Mouse (Mus musculus) E14TG2a.4 (cell line): ENCODE measurements at regions not wholly inside any gene's neighbourhood (a gene's known extent, or its start where the extent isn't known, plus 50 kb on each side); places are given as distances from the start of the nearest gene placed in this dataset.

Experiments used
- H3K27me3 ChIP-seq: 2 replicates; pipeline ENCODE4 v1.6.1; 2014; ENCODE audit warnings: low read length, control low read depth; ENCODE audit not compliant: insufficient read depth
- H3K36me3 ChIP-seq: 2 replicates; pipeline ENCODE4 v1.6.1; 2014; ENCODE audit warnings: low read length, control low read depth; ENCODE audit not compliant: insufficient read depth
- H3K4me1 ChIP-seq: replicated peaks from 2 replicates; pipeline ENCODE4 v1.6.1; 2014; ENCODE audit warnings: low read depth, low read length, control low read depth
- H3K4me3 ChIP-seq: replicated peaks from 2 replicates; pipeline ENCODE4 v1.5.1; 2014; ENCODE audit warnings: mild to moderate bottlenecking, low read length
- H3K9me3 ChIP-seq: 2 replicates; pipeline ENCODE4 v1.6.1; 2014; ENCODE audit warnings: low read length, control low read depth
- CTCF ChIP-seq: conservative IDR thresholded peaks from 2 replicates; pipeline ENCODE4 v1.5.1; 2014; ENCODE audit warnings: low read length
- NANOG ChIP-seq: IDR thresholded peaks from 2 replicates; pipeline ENCODE4 v1.6.1; 2014; ENCODE audit warnings: borderline replicate concordance, low read length, mixed read lengths
- POU5F1 ChIP-seq: IDR thresholded peaks from 2 replicates; pipeline ENCODE4 v1.6.1; 2014; ENCODE audit warnings: low read length, borderline replicate concordance

- TF ChIP-seq CTCF: no peak
- TF ChIP-seq NANOG: no peak
- no peak for TF ChIP-seq POU5F1
- Histone ChIP-seq H3K4me3 (no peak overlapping the region), H3K9me3 (0 out of 2 replicates have a peak, but pooled peaks cover 10% of the 10 kb centered on the region), H3K36me3 (no peaks in the 10 kb centered on the region), H3K4me1 (peaks cover 4% of the 10 kb centered on the region), H3K27me3 (no peaks in the 10 kb centered on the region)
These were observed 169.2 kb downstream of the Ackr3 start for GRCm38 (mm10) chr1:90373001-90373400.

GRCm38 (mm10) chr1:90374517-90374916, 170.7 kb downstream of the Ackr3 start:
- 0 out of 2 replicates have a peak, but pooled peaks cover 10% of the 10 kb centered on the region for H3K9me3 ChIP-seq
- no peak overlapping the region for H3K4me3 ChIP-seq
- H3K4me1 ChIP-seq: peaks cover 4% of the 10 kb centered on the region
- H3K27me3 ChIP-seq: no peaks in the 10 kb centered on the region
- no peaks in the 10 kb centered on the region for H3K36me3 ChIP-seq
- TF ChIP-seq POU5F1 (no peak), CTCF (no peak), NANOG (no peak)

- H3K36me3 ChIP-seq: no peaks in the 10 kb centered on the region
- H3K27me3 ChIP-seq: no peaks in the 10 kb centered on the region
- no peak for TF ChIP-seq NANOG
- no peak for TF ChIP-seq POU5F1
- no peak for TF ChIP-seq CTCF
- no peaks in the 10 kb centered on the region for H3K9me3 ChIP-seq
- peaks cover 2% of the 10 kb centered on the region for H3K4me1 ChIP-seq
- H3K4me3 ChIP-seq: no peak overlapping the region
These were observed 176.4 kb downstream of the Ackr3 start for GRCm38 (mm10) chr1:90380034-90380705.

- Histone ChIP-seq H3K27me3 (no peaks in the 10 kb centered on the region), H3K9me3 (no peaks in the 10 kb centered on the region), H3K36me3 (no peaks in the 10 kb centered on the region), H3K4me3 (no peak overlapping the region), H3K4me1 (no peaks in the 10 kb centered on the region)
- TF ChIP-seq POU5F1: no peak
- TF ChIP-seq NANOG: no peak
- no peak for TF ChIP-seq CTCF
These were observed 179.2 kb downstream of the Ackr3 start for GRCm38 (mm10) chr1:90382941-90383470.

- TF ChIP-seq POU5F1 (no peak), CTCF (no peak), NANOG (no peak)
- Histone ChIP-seq H3K27me3 (no peaks in the 10 kb centered on the region), H3K36me3 (no peaks in the 10 kb centered on the region), H3K4me1 (no peaks in the 10 kb centered on the region), H3K9me3 (no peaks in the 10 kb centered on the region), H3K4me3 (no peak overlapping the region)
These were observed 181.2 kb downstream of the Ackr3 start for GRCm38 (mm10) chr1:90385024-90385423.

GRCm38 (mm10) chr1:90386792-90387191, 183.0 kb downstream of the Ackr3 start:
- no peaks in the 10 kb centered on the region for H3K36me3 ChIP-seq
- H3K4me3 ChIP-seq: no peak overlapping the region
- H3K27me3 ChIP-seq: no peaks in the 10 kb centered on the region
- TF ChIP-seq CTCF (no peak), NANOG (no peak), POU5F1 (no peak)
- H3K9me3 ChIP-seq: no peaks in the 10 kb centered on the region
- H3K4me1 ChIP-seq: no peaks in the 10 kb centered on the region

- Histone ChIP-seq H3K36me3 (no peaks in the 10 kb centered on the region), H3K27me3 (no peaks in the 10 kb centered on the region), H3K4me1 (no peaks in the 10 kb centered on the region), H3K4me3 (no peak overlapping the region), H3K9me3 (no peaks in the 10 kb centered on the region)
- TF ChIP-seq CTCF (no peak), NANOG (no peak)
These were observed 186.6 kb downstream of the Ackr3 start for GRCm38 (mm10) chr1:90390422-90390821.

- H3K4me1 ChIP-seq: peaks cover 13% of the 10 kb centered on the region
- no peaks in the 10 kb centered on the region for H3K27me3 ChIP-seq
- no peaks in the 10 kb centered on the region for H3K36me3 ChIP-seq
- no peak overlapping the region for H3K4me3 ChIP-seq
- no peaks in the 10 kb centered on the region for H3K9me3 ChIP-seq
- TF ChIP-seq POU5F1 (no peak), NANOG (no peak), CTCF (no peak)
These were observed 190.1 kb downstream of the Ackr3 start for GRCm38 (mm10) chr1:90393861-90394260.
